Mouse (Mus musculus): Measurements from ENCODE around the gene Rabl2. TPM values are rescaled to one million over a fixed set of nuclear protein-coding genes. Genes with fewer than 3 reads are reported as not detected.

Rabl2 gene
- polyA plus RNA-seq, 1 experiment from 2014 or later, result 20.0 TPM

DNA sequence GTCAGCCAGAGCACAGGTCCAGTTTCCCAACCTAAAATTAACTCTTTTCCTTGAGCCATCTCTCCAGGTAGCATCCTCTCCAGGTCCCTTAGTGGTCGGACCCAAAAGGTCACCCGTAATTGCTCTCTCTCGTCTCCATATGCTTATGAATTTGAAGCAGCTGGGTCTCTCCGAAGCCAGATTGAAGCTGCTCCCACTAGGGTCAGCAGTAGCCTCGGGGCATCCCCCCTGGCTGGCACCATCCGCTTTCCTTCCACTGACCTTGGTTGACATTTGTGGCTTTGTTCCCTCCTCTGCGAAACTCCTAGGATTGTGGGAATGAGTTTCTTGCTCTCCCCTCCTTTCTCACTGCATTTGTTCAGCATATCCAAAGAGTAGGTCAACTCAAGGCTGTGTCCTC lies 47.6 kb downstream of the Rabl2 start:
- H3K4me3 ChIP-seq (ENCODE audit: low read length), result no peak overlapping the region
- no peak overlapping the region for H3K4me2 ChIP-seq (ENCODE audit: low read depth, low read length)
- H3K27ac ChIP-seq (ENCODE audit: low read length), result no peak overlapping the region
- H3K36me3 ChIP-seq (ENCODE audit: control insufficient read depth, insufficient read depth), result no peaks in the 10 kb centered on the region
- WGBS, result 81% methylated on average over 7 of the region's 7 CpGs
- no peak overlapping the region for H3K9ac ChIP-seq (ENCODE audit: low read length)
- ATAC-seq (replicated peaks; ENCODE audit: extremely low read depth, insufficient read depth, low FRiP score), result no peak
- 0 out of 2 replicates have a peak, but pooled peaks cover 2% of the 10 kb centered on the region for H3K4me1 ChIP-seq (ENCODE audit: control insufficient read depth, insufficient read depth, low read length)
- H3K9me3 ChIP-seq (replicated peaks; ENCODE audit: control insufficient read depth, low read length), result no peaks in the 10 kb centered on the region
- H3K27me3 ChIP-seq (ENCODE audit: control insufficient read depth, insufficient read depth, low read length), result peaks cover 7% of the 10 kb centered on the region; the same call in 1 of the 2 replicates

DNA sequence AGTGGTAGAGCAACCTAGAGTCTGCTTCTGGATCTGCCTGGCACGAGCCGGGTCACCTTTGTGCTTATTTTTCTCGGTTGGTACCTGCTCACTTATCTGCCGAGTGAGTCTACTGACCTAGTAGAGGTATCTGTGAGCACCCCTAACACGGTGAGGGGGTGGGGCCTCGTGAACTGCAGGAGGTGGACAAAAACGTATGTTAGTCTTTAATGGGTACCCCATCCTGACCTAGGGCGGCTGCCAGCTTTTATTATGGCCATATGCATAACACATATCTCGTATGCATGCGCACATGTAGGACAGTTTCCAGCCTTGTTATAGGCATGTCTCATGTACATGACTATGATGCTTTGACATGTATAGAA lies 57.9 kb downstream of the Rabl2 start:
- Histone ChIP-seq H3K4me2 (ENCODE audit: low read depth, low read length) (no peak overlapping the region), H3K4me3 (ENCODE audit: low read length) (no peak overlapping the region), H3K9me3 (replicated peaks; ENCODE audit: control insufficient read depth, low read length) (no peaks in the 10 kb centered on the region), H3K27ac (ENCODE audit: low read length) (no peak overlapping the region), H3K27me3 (ENCODE audit: control insufficient read depth, insufficient read depth, low read length) (peaks cover 16% of the 10 kb centered on the region), H3K36me3 (ENCODE audit: control insufficient read depth, insufficient read depth) (no peaks in the 10 kb centered on the region), H3K4me1 (ENCODE audit: control insufficient read depth, insufficient read depth, low read length) (no peaks in the 10 kb centered on the region), H3K9ac (ENCODE audit: low read length) (no peak overlapping the region)
- no peak for ATAC-seq (replicated peaks; ENCODE audit: extremely low read depth, insufficient read depth, low FRiP score)
- WGBS, result 80% methylated on average over 10 of the region's 10 CpGs

GRCm38 (mm10) chr15:89532924-89533842 lies 58.5 kb downstream of the Rabl2 start:
- Histone ChIP-seq H3K27me3 (ENCODE audit: control insufficient read depth, insufficient read depth, low read length) (peaks cover 16% of the 10 kb centered on the region), H3K4me1 (ENCODE audit: control insufficient read depth, insufficient read depth, low read length) (no peaks in the 10 kb centered on the region), H3K9me3 (replicated peaks; ENCODE audit: control insufficient read depth, low read length) (no peaks in the 10 kb centered on the region), H3K27ac (ENCODE audit: low read length) (no peak overlapping the region), H3K4me3 (ENCODE audit: low read length) (no peak overlapping the region), H3K9ac (ENCODE audit: low read length) (no peak overlapping the region), H3K4me2 (ENCODE audit: low read depth, low read length) (no peak overlapping the region), H3K36me3 (ENCODE audit: control insufficient read depth, insufficient read depth) (no peaks in the 10 kb centered on the region)
- no peak for ATAC-seq (replicated peaks; ENCODE audit: extremely low read depth, insufficient read depth, low FRiP score)
- WGBS, result 75% methylated on average over 23 of the region's 23 CpGs

Other genes with a start within 250 kb of the Rabl2 start
- 54.5 and 56.5 TPM in 2 replicates for gene Lmf2, start 236.3 kb downstream of the Rabl2 start, polyA plus RNA-seq (2015; fragmentation: Nextera tagmentation; extraction: Ambion mirVana)
- gene Ncaph2, start 236.2 kb downstream of the Rabl2 start, polyA plus RNA-seq (2015; fragmentation: Nextera tagmentation; extraction: Ambion mirVana), result 101 and 108 TPM in 2 replicates
- gene Sco2, start 218.1 kb downstream of the Rabl2 start, polyA plus RNA-seq (2015; fragmentation: Nextera tagmentation; extraction: Ambion mirVana), result 10.0 and 11.9 TPM in 2 replicates
- 0.92 and 0.97 TPM in 2 replicates for gene Tymp, start 214.9 kb downstream of the Rabl2 start, polyA plus RNA-seq (2015; fragmentation: Nextera tagmentation; extraction: Ambion mirVana)
- 1.8 and 1.9 TPM in 2 replicates for gene Odf3b, start 212.6 kb downstream of the Rabl2 start, polyA plus RNA-seq (2015; fragmentation: Nextera tagmentation; extraction: Ambion mirVana)
- not detected in 2 replicates for gene Klhdc7b, start 207.0 kb downstream of the Rabl2 start, polyA plus RNA-seq (2015; fragmentation: Nextera tagmentation; extraction: Ambion mirVana)
- not detected in 2 replicates for gene Syce3, start 181.4 kb downstream of the Rabl2 start, polyA plus RNA-seq (2015; fragmentation: Nextera tagmentation; extraction: Ambion mirVana)
- gene Cpt1b, start 166.1 kb downstream of the Rabl2 start, polyA plus RNA-seq (2015; fragmentation: Nextera tagmentation; extraction: Ambion mirVana), result 241 and 243 TPM in 2 replicates
- 3.8 and 4.1 TPM in 2 replicates for gene C730034F03Rik, start 162.3 kb downstream of the Rabl2 start, polyA plus RNA-seq (2015; fragmentation: Nextera tagmentation; extraction: Ambion mirVana)
- 0.19 and 0.35 TPM in 2 replicates for gene Gm44502, start 162.2 kb downstream of the Rabl2 start, polyA plus RNA-seq (2015; fragmentation: Nextera tagmentation; extraction: Ambion mirVana)
- 80.5 and 84.9 TPM in 2 replicates for gene Chkb, start 162.0 kb downstream of the Rabl2 start, polyA plus RNA-seq (2015; fragmentation: Nextera tagmentation; extraction: Ambion mirVana)
- 0.11 and 0.29 TPM in 2 replicates for gene Mapk8ip2, start 138.0 kb downstream of the Rabl2 start, polyA plus RNA-seq (2015; fragmentation: Nextera tagmentation; extraction: Ambion mirVana)
- 15.9 and 17.3 TPM in 2 replicates for gene Arsa, start 114.5 kb downstream of the Rabl2 start, polyA plus RNA-seq (2015; fragmentation: Nextera tagmentation; extraction: Ambion mirVana)
- gene Shank3, start 92.3 kb downstream of the Rabl2 start, polyA plus RNA-seq (2015; fragmentation: Nextera tagmentation; extraction: Ambion mirVana), result 1.6 and 2.0 TPM in 2 replicates
- 0.16 and 0.22 TPM in 2 replicates for gene Acr, start 23.6 kb downstream of the Rabl2 start, polyA plus RNA-seq (2015; fragmentation: Nextera tagmentation; extraction: Ambion mirVana)
- 0.12 TPM in 1 of 2 replicates, not detected in the other for gene Syt10, start 249.9 kb upstream of the Rabl2 start, polyA plus RNA-seq (2015; fragmentation: Nextera tagmentation; extraction: Ambion mirVana)